Mouse (Mus musculus) neural tube, embryonic 14.5 days (tissue): ENCODE results near the gene Arhgap35. TPM values are rescaled to one million over a fixed set of nuclear protein-coding genes. Genes with fewer than 3 reads are reported as not detected.
A peak's percentile ranks its signal among the peaks of the same experiment; 100 is the strongest.

Source experiments
- ATAC-seq: fragments of 200-750 bp; cut with Nextera tagmentation; 2 replicates; pipeline ENCODE4 v1.8.0; 2017; ENCODE audit warnings: low read depth, mild to moderate bottlenecking, moderate TSS enrichment, moderate library complexity
- H3K27ac ChIP-seq: fragments of 300-500 bp; sonication (generic); 2 replicates; pipeline ENCODE4 v1.5.1; 2014; ENCODE audit warnings: low read depth, mild to moderate bottlenecking, control low read depth, low read length, moderate library complexity, mixed read lengths
- H3K27me3 ChIP-seq: fragments of 300-500 bp; sonication (generic); 2 replicates; pipeline ENCODE4 v1.6.1; 2014; ENCODE audit warnings: low read length; ENCODE audit not compliant: control insufficient read depth, insufficient read depth
- H3K36me3 ChIP-seq: fragments of 300-500 bp; sonication (generic); 2 replicates; pipeline ENCODE4 v1.6.1; 2014; ENCODE audit warnings: low read length, mixed read lengths; ENCODE audit not compliant: control insufficient read depth, insufficient read depth
- H3K4me1 ChIP-seq: fragments of 300-500 bp; sonication (generic); 2 replicates; pipeline ENCODE4 v1.6.1; 2014; ENCODE audit warnings: low read length; ENCODE audit not compliant: control insufficient read depth, insufficient read depth
- H3K4me2 ChIP-seq: fragments of 300-500 bp; sonication (generic); 2 replicates; pipeline ENCODE4 v1.6.1; 2014; ENCODE audit warnings: mild to moderate bottlenecking, low read depth, low read length, control low read depth
- H3K4me3 ChIP-seq: fragments of 300-500 bp; sonication (generic); 2 replicates; pipeline ENCODE4 v1.5.1; 2014; ENCODE audit warnings: low read depth, low read length, control low read depth, mixed read lengths
- H3K9ac ChIP-seq: fragments of 300-500 bp; sonication (generic); replicated peaks from 2 replicates; pipeline ENCODE4 v1.6.1; 2014; ENCODE audit warnings: low read depth, mild to moderate bottlenecking, control low read depth, low read length, mixed read lengths
- H3K9me3 ChIP-seq: fragments of 300-500 bp; sonication (generic); 2 replicates; pipeline ENCODE4 v1.6.1; 2016; ENCODE audit warnings: low read length; ENCODE audit not compliant: control insufficient read depth
- WGBS: fragments of 180-500 bp; shearing (Covaris S2); extraction: QIAGEN DNeasy Blood & Tissue Kit; methylation state at CpG from one replicate; pipeline ENCODE4 v1.1.7; 2014; 5-methylcytosine and 5-hydroxymethylcytosine counted together
- polyA plus RNA-seq: library from polyadenylated mRNA; unstranded; fragments of >200 nt; fragmentation: Nextera tagmentation; extraction: Ambion mirVana; gene quantifications from 2 replicates; pipeline ENCODE4 v1.2.1, GENCODE M21; 2014

Gene Arhgap35
- polyA plus RNA-seq, 1 experiment from 2014 or later: 35.2 TPM

DNA sequence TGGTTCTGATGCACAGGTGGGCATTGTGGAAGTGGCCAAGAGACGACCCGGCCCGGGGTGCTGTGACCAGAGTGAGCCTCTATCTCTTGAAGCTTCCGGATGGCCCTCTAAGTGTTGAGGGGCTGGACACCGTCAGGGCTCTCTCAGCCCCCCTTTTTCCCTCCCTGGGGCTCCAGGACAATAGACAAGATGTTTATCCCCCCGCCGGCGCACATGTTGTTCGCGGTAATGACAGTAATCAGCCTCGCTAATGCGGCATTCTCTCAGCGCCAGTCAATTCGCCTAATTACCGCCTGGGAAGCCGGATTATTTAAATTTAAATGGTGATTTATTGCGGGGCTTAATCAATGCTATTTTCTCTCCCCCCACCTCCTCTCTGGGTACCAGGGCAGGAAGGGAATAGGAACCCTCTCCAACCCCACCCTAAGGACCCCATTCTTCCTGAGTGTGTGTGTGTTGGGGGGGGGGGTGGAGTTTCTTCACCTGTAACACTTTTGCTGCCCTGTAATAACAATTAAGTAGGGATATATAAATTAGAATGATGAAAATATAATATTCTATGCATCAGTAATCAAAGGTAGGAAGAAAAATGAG is 142.6 kb downstream of the Arhgap35 start:
- Histone ChIP-seq H3K27ac (no peak overlapping the region), H3K4me3 (no peak overlapping the region), H3K4me1 (peaks cover 10% of the 10 kb centered on the region), H3K36me3 (no peaks in the 10 kb centered on the region), H3K9ac (no peak overlapping the region), H3K27me3 (peaks cover 40% of the 10 kb centered on the region), H3K9me3 (no peaks in the 10 kb centered on the region), H3K4me2 (no peak overlapping the region)
- peak; percentile 33; the same call in 1 of the 2 replicates for ATAC-seq
- WGBS: 2% methylated on average over 17 of the region's 17 CpGs

DNA sequence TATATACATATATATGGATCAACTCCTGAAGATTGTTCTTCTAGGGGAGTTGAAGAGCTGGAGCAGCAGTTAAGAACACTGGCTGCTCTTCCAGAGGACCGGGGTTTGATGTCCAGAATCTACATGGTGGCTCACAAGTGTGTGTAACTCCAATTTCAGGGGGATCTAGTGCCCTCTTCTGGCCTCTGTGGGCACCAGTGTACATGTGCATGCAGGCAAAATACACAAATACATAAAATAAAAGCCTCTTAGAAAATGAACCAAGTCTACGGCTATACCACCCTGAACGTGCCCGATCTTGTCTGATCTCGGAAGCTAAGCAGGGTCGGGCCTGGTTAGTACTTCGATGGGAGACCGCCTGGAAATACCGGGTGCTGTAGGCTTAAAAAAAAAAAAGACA is 143.2 kb downstream of the Arhgap35 start:
- H3K4me3 ChIP-seq: no peak overlapping the region
- no peak for ATAC-seq
- H3K9ac ChIP-seq: no peak overlapping the region
- H3K4me2 ChIP-seq: no peak overlapping the region
- no peak overlapping the region for H3K27ac ChIP-seq
- H3K27me3 ChIP-seq: peaks cover 34% of the 10 kb centered on the region
- no peaks in the 10 kb centered on the region for H3K9me3 ChIP-seq
- H3K36me3 ChIP-seq: no peaks in the 10 kb centered on the region
- peaks cover 9% of the 10 kb centered on the region for H3K4me1 ChIP-seq
- WGBS: 41% methylated on average over 9 of the region's 9 CpGs

DNA sequence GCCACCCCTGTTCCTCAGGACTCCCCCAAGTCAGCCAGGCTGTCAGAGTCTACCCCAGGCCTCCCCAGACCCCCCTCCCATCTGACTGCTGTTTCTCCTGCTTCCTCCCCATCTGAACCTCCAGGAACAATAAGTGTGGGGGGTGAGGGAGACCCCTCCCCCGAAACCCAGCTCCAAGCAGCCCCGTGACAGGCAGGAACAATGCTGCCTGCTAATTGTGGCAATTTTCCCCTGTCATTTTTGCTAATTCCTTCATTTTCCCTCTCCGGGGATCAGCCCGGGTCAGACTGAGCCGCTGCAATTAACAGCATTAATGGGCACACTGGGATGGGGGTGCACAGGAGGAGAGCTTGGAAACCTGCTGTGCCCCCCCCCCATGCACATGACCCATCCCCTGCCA is 146.7 kb downstream of the Arhgap35 start:
- 11% methylated on average over 5 of the region's 5 CpGs for WGBS
- ATAC-seq: no peak

DNA sequence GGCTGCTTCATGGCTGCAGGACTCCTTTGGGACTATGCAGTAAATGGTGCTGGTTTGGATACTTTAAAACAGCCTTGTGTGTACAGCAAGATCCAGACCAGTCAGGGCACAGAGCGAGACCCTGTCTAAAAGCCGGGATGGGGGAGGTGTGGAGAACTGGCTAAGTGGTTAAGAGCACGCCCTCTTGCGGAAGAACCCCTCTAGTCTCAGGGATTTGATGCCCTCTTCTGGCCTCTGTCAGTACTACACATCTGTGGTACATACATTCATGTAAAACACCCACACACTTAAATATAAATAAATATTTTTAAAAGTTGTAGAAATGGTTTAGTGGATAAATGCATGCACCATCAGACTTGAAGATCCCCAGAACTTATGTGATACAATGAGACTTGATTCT is 148.2 kb downstream of the Arhgap35 start:
- Histone ChIP-seq H3K4me2 (no peak overlapping the region), H3K27ac (no peak overlapping the region), H3K36me3 (no peaks in the 10 kb centered on the region), H3K4me1 (no peaks in the 10 kb centered on the region), H3K27me3 (peaks cover 4% of the 10 kb centered on the region; the same call in 1 of the 2 replicates), H3K4me3 (no peak overlapping the region), H3K9me3 (no peaks in the 10 kb centered on the region), H3K9ac (no peak overlapping the region)
- WGBS: 71% methylated on average over 4 of the region's 4 CpGs
- no peak for ATAC-seq

More for the DNA sequence above, 146.7 kb downstream of the Arhgap35 start:
- Histone ChIP-seq H3K36me3 (no peaks in the 10 kb centered on the region), H3K27ac (no peak overlapping the region), H3K27me3 (peaks cover 4% of the 10 kb centered on the region; the same call in 1 of the 2 replicates), H3K4me1 (no peaks in the 10 kb centered on the region), H3K9ac (no peak overlapping the region), H3K4me3 (no peak overlapping the region), H3K4me2 (no peak overlapping the region), H3K9me3 (no peaks in the 10 kb centered on the region)

DNA sequence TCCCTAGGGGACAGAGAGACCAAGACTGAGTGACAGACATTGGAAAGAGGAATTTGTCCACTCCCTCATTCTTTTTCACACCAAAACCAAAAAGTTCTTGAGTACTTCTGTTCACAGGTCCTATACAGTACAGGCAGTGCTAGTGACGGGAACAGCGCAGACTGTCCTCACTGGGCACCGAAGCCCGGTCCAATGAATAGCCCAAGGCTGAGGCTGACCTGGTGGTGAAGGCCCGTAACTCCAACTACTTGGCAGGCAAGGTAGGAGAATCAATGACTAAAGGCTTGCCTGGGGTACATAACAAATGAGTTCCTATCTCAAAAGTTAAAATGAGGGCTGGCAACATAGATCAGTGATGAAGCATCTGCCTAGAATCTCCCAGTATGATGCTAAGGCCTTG is 149.2 kb downstream of the Arhgap35 start:
- WGBS: 97% methylated on average over 5 of the region's 5 CpGs
- H3K9ac ChIP-seq: no peak overlapping the region
- no peaks in the 10 kb centered on the region for H3K36me3 ChIP-seq
- H3K4me2 ChIP-seq: no peak overlapping the region
- no peaks in the 10 kb centered on the region for H3K27me3 ChIP-seq
- no peak overlapping the region for H3K4me3 ChIP-seq
- ATAC-seq: no peak
- H3K4me1 ChIP-seq: no peaks in the 10 kb centered on the region
- H3K27ac ChIP-seq: no peak overlapping the region
- no peaks in the 10 kb centered on the region for H3K9me3 ChIP-seq

DNA sequence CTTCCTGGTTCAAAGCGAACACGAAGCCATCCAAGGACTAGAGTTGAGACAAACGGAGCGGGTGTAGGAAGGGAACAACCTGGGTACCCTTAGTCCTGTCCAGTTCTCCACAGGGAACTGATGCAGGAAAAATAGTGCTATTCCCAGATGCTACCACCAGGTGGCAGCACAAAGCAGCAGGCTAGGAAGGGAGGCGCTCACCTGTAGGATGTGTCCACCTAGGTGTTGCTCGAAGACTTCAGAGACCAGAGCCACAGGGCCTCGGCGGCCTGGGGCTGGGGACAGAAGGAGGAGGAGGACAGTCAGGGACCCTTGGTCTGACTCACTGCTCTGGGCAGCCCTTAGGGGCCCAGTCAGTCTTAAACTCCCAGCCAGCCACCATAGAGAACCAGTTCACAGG is 149.6 kb downstream of the Arhgap35 start:
- 6% methylated on average over 8 of the region's 8 CpGs for whole genome bisulfite sequencing
- Histone ChIP-seq H3K4me3 (no peak overlapping the region), H3K9ac (no peak overlapping the region), H3K9me3 (no peaks in the 10 kb centered on the region), H3K27ac (no peak overlapping the region), H3K27me3 (no peaks in the 10 kb centered on the region), H3K36me3 (no peaks in the 10 kb centered on the region), H3K4me1 (no peaks in the 10 kb centered on the region), H3K4me2 (no peak overlapping the region)
- no peak for ATAC-seq

DNA sequence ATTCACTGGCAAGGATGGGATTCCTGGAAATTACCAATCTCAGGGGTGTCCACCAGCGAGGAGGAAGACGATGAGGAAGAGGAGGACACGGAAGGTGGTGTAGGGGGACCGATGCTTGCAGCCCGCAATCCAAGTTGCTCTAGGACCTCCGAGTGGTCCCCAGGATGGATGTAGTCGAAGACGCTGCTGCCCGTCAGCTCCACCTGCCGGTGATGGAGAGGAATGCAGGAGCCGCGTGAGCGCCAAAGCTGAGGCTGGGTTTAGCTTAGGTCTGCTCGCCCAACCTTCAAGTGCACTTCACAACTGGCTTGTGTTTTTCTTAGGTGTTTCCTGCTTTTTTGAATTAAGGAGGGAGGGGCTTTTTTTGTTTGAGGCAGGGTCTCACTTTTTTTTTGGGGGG is 151.6 kb downstream of the Arhgap35 start:
- Histone ChIP-seq H3K27me3 (no peaks in the 10 kb centered on the region), H3K4me3 (no peak overlapping the region), H3K36me3 (no peaks in the 10 kb centered on the region), H3K27ac (no peak overlapping the region), H3K9ac (no peak overlapping the region), H3K4me1 (no peaks in the 10 kb centered on the region), H3K4me2 (no peak overlapping the region), H3K9me3 (no peaks in the 10 kb centered on the region)
- 5% methylated on average over 14 of the region's 14 CpGs for WGBS
- peak; percentile 44; the same call in 1 of the 2 replicates for ATAC-seq

DNA sequence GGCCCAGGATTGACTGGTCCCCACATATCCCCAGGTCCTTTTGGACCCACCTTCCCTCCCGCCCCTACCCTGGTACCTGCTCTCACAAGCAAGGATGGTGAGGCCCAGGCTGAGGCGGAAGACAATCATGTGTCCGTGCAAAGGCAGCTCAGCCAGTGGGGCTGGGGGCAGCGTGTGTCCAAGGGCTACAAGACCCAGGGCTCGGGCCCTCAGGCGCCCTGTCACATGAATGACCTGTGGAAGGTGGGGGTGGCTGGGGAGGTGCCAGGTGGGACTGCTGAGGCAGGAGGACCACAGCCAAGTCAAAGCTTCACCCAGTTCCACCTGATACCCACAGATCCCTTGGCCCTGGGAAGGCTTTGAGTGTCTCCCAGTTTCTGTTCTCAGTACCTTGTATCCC is 153.1 kb downstream of the Arhgap35 start:
- 77% methylated on average over 6 of the region's 6 CpGs for WGBS
- no peaks in the 10 kb centered on the region for H3K9me3 ChIP-seq
- no peak overlapping the region for H3K9ac ChIP-seq
- H3K4me3 ChIP-seq: no peak overlapping the region
- no peaks in the 10 kb centered on the region for H3K4me1 ChIP-seq
- no peak overlapping the region for H3K27ac ChIP-seq
- no peaks in the 10 kb centered on the region for H3K27me3 ChIP-seq
- no peak overlapping the region for H3K4me2 ChIP-seq
- no peak for ATAC-seq
- H3K36me3 ChIP-seq: no peaks in the 10 kb centered on the region

DNA sequence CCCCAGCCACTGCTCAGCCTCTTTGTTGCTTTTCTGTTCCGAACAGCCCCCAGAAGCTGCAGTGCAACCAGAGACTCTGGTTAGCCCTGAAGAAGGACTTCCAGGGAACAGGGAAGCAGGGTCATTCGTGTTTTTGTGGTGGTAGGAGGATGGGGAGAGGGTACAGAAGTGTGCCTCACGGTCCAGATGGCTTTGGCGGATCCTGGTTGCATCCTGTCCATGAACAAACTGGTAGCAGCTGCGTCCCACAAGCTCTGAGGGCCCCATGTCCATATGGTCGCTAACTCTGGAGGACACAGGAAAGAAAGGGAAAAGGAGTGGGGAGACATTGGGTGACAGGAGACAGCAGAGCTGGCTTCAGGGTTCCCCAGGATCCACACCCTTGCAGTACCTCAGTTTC is 153.6 kb downstream of the Arhgap35 start:
- no peak overlapping the region for H3K27ac ChIP-seq
- no peak overlapping the region for H3K4me3 ChIP-seq
- no peaks in the 10 kb centered on the region for H3K9me3 ChIP-seq
- ATAC-seq: no peak
- H3K4me1 ChIP-seq: no peaks in the 10 kb centered on the region
- no peak overlapping the region for H3K9ac ChIP-seq
- WGBS: 58% methylated on average over 6 of the region's 6 CpGs
- no peaks in the 10 kb centered on the region for H3K36me3 ChIP-seq
- no peaks in the 10 kb centered on the region for H3K27me3 ChIP-seq
- no peak overlapping the region for H3K4me2 ChIP-seq
